Mouse (Mus musculus) small intestine, adult 2 months (tissue): ENCODE measurements around the gene Btn1a1.

Experiments used
- CTCF ChIP-seq: fragments of 200-500 bp; IDR thresholded peaks from 2 replicates; pipeline ENCODE4 v1.5.1; 2012; ENCODE audit warnings: low read depth, mild to moderate bottlenecking, control low read depth, inconsistent platforms, low read length, moderate library complexity, mixed read lengths; ENCODE audit not compliant: insufficient replicate concordance, insufficient read length; ENCODE audit errors: extremely low read depth
- POLR2A ChIP-seq: fragments of 200-500 bp; IDR thresholded peaks from 2 replicates; pipeline ENCODE4 v1.6.1; 2012; ENCODE audit warnings: low read depth, mild to moderate bottlenecking, control low read depth, inconsistent platforms, low read length, moderate library complexity

DNA sequence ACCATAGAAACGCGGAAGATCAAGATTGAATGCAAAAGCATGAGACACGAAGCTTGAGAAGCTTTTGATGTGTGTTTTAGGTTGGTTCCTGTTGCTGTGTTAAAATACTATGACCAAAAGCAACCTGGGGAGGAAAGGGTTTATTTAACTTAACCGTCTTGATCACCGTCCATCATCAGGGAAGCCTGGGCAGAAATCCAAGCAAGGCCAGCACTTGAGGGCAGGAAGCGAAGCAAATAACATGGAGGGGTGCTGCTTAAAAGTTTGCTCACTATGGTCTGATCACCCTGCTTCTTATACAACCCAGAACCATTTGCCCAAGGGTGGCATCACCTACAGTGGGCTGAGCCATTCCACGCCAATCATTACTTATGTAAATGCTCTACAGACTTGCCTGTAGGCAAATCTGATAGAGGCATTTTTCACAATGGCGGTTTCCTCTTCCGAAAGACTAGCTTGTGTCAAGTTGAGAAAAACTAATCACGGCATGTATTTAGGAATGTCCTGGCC, 38.2 kb downstream of the Btn1a1 start:
- TF ChIP-seq POLR2A (no peak), CTCF (no peak)
